Mouse (Mus musculus) ovary, adult 10 weeks (tissue): Measurements from ENCODE around the gene Map3k19. TPM values are rescaled to one million over a fixed set of nuclear protein-coding genes. Genes with fewer than 3 reads are reported as not detected.

Experiments used
- polyA plus RNA-seq: library from polyadenylated mRNA; stranded (reverse); fragments of 350-450 nt; fragmentation: Illumina TruSeq; extraction: RNeasy Lipid Tissue Mini Kit (QIAGEN cat#74804); gene quantifications from one replicate; pipeline ENCODE4 v1.2.3, GENCODE M21; 2014

The Map3k19 gene
- 1.7 TPM for polyA plus RNA-seq

DNA sequence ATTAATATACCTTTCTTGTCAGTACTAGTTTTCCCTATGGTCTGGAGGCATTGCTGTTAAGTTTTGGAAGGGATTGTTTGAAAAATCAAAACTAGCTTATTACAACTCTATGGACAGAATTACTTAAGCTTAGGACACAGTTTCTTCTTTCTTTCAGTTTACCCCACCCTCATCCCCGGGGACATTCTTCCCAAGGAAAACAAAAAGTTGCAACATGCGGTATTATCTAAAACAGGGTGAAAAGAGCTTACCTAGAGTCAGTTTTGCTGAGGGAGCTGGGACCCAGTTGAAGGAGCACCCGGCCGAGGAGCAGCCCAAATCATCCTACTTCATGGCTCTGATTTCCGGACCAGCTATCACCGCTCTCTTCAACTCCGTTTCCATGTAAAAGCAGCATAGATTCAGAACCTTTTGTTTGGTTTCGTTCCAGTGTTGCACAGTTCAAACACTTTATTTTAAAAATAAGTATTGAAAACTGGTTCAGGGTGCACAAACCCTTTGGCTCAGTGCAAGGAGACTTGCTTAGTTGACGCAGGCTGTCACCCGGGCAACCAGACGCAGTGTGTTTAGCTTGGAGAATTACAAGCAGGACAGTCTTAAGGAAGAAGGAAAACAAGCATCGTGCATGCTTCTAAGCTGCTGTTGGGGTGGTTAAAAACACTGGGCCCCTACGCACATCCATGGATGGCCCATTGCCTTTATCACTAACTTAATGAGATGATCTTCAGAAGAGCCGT, at the start of gene Map3k19:
Gene Map3k19, minus strand, starts transcription at position 546 of the 737 bp plus-strand sequence.

DNA sequence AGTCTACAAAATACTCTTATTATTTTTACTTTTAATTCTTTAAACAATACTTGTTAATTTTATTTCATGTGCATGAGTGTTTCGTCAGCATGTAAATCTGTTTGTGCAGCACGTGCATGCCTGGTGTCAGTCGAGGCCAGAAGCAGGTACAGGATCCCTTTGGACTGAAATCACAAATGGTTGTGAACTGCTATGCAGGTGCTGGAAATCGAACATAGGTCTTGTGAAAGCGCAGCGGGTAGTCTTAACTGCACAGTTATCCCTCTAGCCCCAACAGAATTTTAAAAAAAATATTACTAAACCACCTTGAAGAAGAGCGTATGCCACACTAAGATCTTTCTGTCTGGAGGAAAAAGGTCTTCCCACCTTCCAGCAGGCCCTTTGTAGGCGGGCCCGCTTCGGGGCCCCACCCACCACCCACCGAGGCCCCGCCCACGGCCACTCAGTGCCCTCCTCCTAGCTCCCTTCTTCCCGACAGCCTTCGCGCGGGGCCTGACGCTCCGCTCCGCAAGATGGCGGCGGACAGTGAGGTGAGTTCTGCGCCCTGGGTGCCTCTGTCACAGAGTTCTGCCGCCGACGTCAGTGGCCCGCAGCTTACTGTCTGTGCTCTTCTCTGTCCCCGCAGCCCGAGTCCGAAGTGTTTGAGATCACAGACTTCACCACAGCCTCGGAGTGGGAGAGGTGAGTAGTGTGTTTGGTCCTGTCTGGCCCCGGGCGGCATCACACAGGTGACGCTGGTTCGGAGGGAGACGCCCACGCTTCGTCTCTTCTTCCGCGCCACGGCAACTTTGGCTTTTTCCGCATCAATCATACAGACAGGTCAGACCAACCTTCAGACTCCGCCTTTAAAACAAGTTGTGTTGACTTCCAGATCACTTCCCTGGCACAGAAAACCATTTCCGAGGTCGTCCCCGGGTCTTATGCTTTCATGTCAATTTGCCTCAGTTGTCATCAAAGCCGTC, 13.8 kb upstream of the Map3k19 start, which contains the start of gene Rab3gap1:
Gene Rab3gap1, plus strand, starts transcription at position 474 of the 962 bp plus-strand sequence.

DNA sequence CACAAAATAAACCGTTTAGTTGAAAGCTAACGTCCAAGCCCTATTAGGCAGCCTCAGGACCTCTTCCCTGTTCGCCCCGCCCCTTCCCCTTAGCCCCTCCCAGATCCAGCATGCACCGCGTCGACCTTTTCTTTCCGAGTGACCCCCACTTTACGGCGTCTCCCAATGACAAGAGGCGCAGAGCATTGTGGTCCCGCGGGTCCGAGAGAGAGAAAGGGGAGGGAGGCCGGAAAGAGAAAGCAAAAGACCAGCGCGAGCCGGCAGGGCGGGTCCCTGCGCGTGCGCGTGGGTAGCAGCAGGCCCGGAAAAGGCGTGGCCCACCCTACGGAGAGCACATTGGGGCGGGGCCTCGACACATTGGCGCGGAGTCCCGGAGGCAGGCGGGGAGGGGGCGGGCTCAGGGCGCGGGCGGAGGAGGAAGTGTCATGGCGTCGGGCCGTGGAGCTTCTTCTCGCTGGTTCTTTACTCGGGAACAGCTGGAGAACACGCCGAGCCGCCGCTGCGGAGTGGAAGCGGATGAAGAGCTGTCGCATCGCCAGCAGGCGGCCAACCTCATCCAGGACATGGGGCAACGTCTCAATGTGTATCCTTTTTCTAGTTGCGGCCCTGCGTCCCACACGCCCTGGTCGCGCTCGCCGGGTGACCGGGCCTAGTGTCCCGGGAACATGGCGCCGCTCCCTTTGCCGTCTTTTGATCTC, 80.9 kb downstream of the Map3k19 start, which contains the start of gene Ccnt2:
Gene Ccnt2, plus strand, starts transcription at position 362 of the 698 bp plus-strand sequence.

Other genes with a start within 250 kb of the Map3k19 start
- gene Tmem163, start 175.5 kb downstream of the Map3k19 start, polyA plus RNA-seq, result not detected
- gene Acmsd, start 125.6 kb downstream of the Map3k19 start, polyA plus RNA-seq, result not detected
- gene Ccnt2, start 80.9 kb downstream of the Map3k19 start, polyA plus RNA-seq, result 61.7 TPM
- 56.1 TPM for gene Rab3gap1, start 13.7 kb upstream of the Map3k19 start, polyA plus RNA-seq
- 17.9 TPM for gene Zranb3, start 248.0 kb upstream of the Map3k19 start, polyA plus RNA-seq
- 609 TPM for gene R3hdm1, start 248.3 kb upstream of the Map3k19 start, polyA plus RNA-seq